Mouse (Mus musculus) urinary bladder, postnatal 4 days (tissue): ENCODE results near the gene Slc27a1.
A peak's percentile ranks its signal among the peaks of the same experiment; 100 is the strongest.
"Not testable (repeated sequence)": the region's sequence is repeated elsewhere in the genome, so short reads cannot be mapped to it uniquely, and the experiment has no call there.

Experiments used
- DNase-seq, 2 experiments: peaks; one replicate each; pipeline ENCODE4 v3.0.0; 2021 to 2022; ENCODE audit warnings: low spot score in 2 of 2

Gene Slc27a1

GRCm38 (mm10) chr8:71568387-71568937, at the start of gene Slc27a1:
Gene Slc27a1 (plus strand): TSS chr8:71568882.
- peak in 1 of 2 experiments; percentile 75 for DNase-seq

- not testable (repeated sequence) for DNase-seq
Observed at GRCm38 (mm10) chr8:71519037-71519825, 49.5 kb upstream of the Slc27a1 start.

GRCm38 (mm10) chr8:71521634-71522033, 47.0 kb upstream of the Slc27a1 start:
- DNase-seq = peak; percentile 91 to 98

DNA sequence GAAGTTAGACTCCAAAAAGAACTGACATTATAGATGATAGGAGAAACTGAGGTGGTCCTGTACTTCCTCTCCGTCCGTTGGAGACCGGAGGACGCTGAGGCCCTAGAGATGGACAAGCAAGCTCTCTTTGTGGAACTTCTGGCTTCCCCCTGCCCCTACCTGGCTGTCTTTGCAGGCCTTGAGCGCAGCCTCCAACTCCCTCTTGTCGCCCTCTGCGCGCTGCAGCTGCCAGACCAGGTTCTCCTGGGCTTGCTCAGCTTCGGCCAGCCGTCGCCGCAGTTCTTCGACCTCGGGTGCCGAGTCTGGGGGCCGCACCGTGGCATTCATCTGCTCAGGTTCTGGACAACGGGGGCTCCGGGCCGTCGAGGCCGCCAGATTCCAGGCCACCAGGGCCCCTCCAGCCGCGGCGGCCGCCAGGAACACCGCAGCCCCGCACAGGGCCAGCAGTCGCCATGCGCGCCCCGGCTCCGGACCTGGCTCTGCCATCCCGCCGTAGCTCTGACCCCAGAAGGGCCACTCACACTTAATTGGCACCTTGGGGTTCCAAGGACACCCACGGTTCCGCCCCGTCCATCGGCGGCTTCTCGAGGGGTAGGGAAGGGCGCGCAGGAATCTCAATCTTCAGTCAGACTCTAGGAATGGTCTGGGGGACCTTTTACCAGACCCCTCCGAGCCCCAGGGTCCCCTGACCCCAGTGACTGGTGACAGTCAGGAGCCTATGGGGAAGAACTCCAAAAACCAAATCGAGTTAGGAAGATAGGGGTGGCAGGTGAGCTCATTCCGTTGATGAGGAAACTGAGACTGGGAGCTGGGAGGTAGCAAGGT, 43.2 kb upstream of the Slc27a1 start, which contains the start of gene Ccdc194:
Ccdc194 (minus strand) TSS at position 486 of the 825 bp plus-strand sequence.
- DNase-seq = no peak

GRCm38 (mm10) chr8:71526272-71526671, 42.4 kb upstream of the Slc27a1 start:
- no peak for DNase-seq

- no peak for DNase-seq
Observed at GRCm38 (mm10) chr8:71527162-71527870, 41.4 kb upstream of the Slc27a1 start.

DNA sequence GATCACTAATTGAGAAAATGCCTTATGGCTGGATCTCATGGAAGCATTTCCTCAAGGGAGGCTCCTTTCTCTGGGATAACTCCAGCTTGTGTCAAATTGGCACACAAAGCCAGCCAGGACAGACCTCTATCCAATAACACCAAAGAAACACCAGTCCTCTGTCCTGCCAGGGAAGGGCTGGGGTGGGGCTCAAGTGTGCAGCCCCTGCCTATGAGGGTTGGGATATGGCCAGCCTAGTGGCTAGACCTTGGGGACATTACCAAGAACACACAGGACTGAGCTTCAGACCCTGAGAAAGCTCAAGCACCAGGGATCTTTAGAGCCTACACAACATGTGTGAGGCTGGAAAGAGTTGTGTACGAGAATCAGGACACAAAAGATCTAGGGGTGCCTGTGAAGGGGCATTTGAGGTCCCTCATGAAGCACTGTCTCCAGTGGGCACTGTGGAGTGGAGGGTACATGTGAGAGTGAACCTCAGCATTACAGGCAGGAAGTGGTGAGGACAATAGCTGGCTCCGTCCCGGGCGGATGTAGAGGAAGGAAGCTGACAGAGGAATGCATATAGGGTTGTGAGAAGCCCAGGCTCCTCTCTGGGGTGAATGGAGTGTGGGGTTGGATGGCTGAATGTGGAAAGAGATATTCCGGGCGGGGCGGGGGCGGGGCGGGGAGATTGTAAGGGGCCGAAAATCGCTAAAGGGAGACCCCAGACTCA, 40.2 kb upstream of the Slc27a1 start:
- DNase-seq = no peak

- not testable (repeated sequence) for DNase-seq
Observed at GRCm38 (mm10) chr8:71530735-71531467, 37.8 kb upstream of the Slc27a1 start.

DNA sequence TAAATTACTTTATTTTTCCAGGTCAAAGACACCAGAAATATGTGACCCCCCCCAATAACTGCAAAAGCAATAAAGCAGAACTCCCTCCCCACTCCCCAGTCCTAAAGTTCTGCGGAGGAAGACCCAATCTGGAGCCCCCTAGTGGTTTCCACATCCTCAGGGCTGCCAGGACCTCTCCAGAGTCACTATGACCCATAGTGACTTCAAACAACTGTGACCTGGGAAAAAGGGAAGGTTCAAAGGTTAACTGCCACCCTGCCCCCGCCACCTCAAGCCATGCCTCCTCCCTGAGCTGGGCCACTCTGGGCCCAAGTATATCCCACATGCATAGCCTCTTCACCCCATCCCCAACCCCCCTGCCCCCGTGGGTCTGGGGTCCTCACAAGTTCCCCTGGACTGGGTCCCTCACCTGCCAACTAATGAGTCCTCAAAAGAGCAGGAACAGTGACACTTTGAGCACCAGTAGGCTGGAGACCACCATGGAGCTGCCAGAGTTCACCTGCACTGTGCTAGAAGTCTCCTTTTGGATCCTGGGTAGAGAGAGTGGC, 34.3 kb upstream of the Slc27a1 start:
- no peak for DNase-seq

- DNase-seq = no peak
Observed at GRCm38 (mm10) chr8:71535663-71536062, 33.0 kb upstream of the Slc27a1 start.

DNA sequence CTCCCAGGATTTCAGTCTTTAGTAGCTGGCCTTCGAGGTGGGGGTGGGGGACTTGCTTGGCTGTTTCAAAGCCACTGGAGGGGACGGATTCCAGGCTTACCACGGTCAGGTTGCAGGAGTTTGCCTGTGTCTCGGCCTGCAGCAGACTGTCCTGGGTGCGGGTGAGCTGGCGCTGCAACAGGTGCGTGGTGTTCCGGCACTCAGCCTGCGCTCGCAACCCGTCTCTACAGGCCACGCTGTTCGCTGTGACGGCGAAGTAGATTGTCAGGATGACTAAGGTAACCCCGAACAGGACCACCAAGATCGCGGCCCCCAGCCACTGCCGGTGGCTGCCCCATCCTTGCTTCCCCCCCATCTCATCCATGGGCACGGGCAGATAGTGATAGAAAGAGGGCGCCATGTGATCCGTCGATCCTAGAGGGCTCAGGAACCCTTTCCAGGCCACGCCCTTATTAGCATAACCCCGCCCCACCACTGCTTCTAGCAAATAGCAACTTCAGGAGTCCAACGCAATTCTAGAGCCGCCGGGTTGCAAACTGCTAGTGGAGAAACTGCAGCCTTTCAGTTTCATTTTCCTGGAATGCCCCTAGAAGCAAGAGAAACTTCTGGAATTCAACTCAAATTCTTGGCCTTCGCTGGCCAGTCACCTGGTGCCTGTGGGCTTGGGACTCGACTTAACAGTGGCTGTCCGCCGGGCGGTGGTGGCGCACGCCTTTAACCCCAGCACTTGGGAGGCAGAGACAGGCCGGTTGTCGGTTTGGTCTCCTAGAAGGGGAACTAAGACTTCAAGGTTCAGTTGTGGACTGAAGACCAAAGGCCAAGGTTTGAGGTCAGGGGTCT, 31.4 kb upstream of the Slc27a1 start, which contains the start of gene Bst2:
Bst2 (minus strand) TSS at position 429 of the 840 bp plus-strand sequence.
- peak; percentile 77 to 83 for DNase-seq

DNA sequence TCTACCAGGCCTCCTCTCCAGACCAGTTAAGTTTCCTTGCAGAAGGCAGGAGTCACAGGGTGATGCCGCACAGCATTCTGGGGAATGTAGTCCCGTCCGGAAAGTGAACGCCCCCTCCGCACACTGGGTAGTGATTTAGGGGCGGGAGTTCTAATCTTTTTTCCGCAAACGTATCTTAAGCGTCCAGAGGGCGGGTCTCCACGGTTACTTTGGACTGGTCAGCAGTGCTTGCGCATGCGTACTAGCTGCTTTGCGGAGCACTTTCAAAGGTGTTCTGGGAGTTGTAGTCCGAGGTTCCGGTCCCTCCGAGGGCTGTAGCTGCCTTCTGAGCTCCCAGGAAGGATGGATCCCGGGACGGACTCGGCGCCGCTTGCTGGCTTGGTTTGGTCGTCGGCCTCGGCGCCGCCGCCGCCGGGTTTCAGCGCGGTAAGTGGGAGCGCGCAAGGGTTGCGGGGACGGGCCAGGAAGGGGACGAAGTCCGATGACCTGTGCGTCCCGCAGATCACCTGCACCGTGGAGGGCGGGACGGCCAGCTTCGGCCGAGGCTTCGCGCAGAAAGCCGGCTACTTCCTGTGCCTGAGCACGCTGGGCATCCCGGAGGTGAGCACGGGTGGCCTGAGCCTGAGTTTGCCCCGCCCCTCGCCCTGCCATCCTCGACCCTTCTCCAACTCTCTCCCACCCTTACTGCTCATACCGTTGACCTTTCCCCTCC, 25.9 kb upstream of the Slc27a1 start, which contains the start of gene Mvb12a:
Mvb12a (plus strand) TSS at position 291 of the 712 bp plus-strand sequence.
- DNase-seq = peak; percentile 95

DNA sequence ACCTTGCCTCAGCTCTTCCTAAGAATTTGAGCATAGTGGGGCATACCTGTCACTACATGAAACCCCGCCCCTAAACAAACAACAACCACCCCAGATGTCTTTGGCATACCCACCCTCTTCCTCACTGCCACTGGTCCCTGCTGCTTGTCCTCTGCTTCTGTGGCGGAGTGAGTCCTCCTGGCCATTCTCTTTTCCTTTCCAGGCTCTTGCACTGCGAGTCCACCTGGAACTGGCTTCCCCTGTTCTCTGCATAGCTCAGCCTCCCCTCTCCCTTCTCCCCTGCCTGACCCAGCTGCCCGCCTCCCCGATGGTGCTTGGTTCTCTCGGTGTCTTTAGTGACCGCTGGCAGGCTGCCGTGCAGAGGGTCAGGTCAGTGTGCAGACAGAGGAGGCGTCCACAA, 24.9 kb upstream of the Slc27a1 start:
- no peak for DNase-seq

GRCm38 (mm10) chr8:71545053-71545452, 23.6 kb upstream of the Slc27a1 start:
- no peak for DNase-seq

GRCm38 (mm10) chr8:71547590-71547989, 21.1 kb upstream of the Slc27a1 start:
- DNase-seq = no peak

DNA sequence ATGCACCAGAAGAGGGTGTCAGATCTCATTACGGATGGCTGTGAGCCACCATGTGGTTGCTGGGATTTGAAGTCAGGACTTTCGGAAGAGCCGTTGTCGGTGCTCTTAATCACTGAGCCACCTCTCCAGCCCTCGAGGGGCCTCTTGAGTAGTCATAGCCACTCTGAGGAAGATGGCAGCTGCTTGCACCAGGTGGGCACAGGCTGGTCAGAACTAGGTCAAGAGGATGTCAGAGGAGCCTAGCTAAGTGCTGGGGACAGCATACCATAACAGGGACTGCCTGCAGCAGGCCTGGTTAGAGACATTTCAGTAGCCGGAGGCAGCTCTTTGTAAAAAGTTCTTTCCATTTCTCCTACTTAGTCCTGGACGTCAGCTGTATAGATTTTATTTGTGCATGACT, 17.9 kb upstream of the Slc27a1 start:
- no peak for DNase-seq

DNA sequence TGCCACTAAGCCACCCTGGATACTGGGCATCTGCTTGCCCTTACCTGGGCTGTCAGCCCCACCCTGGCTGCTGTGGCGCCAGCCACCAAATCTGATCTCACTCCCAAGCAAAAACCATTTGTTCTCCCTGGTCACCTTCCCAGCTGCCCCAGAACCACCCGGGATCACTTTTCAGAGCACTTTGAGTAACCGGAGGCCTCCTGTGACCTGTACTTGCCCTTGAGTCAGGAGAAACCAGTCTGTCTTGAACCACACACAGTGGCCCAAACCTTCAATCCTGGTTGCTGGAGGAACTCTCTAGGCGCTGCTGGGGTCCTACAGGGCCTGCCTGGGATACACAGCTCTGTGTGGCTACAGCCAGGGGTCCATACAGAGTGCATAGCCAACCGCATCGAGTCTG, 15.9 kb upstream of the Slc27a1 start:
- DNase-seq = no peak

GRCm38 (mm10) chr8:71554001-71554400, 14.7 kb upstream of the Slc27a1 start:
- DNase-seq = no peak
